Mouse (Mus musculus): Measurements from ENCODE around the gene Cdc42ep2.

- TF ChIP-seq MEF2A (IDR thresholded peaks at IDR 0.05; ENCODE audit: borderline replicate concordance, low read depth, low read length) (no peak), GABPA (IDR thresholded peaks at IDR 0.05; ENCODE audit: insufficient replicate concordance, low read depth, low read length) (no peak), POLR2A (IDR thresholded peaks at IDR 0.05; ENCODE audit: low read depth, low read length) (no peak), SMC3 (IDR thresholded peaks at IDR 0.05; ENCODE audit: low read depth, low read length) (no peak), CTCF (conservative IDR thresholded peaks at IDR 0.05 in 1 of 2, IDR thresholded peaks at IDR 0.05 in 1 of 2; ENCODE audit: low read depth in 2 of 2, low read length in 2 of 2) (no peak), ELF1 (IDR thresholded peaks at IDR 0.05; ENCODE audit: low read depth, low read length) (no peak), MAFK (IDR thresholded peaks at IDR 0.05; ENCODE audit: insufficient replicate concordance, low read length) (no peak), CHD2 (IDR thresholded peaks at IDR 0.05; ENCODE audit: low read length) (no peak)
These were observed 32.8 kb upstream of the Cdc42ep2 start for GRCm38 (mm10) chr19:5957371-5957770.
